Mouse (Mus musculus) hindbrain, embryonic 14.5 days (tissue): Measurements from ENCODE around the gene Dusp8. TPM values are rescaled to one million over a fixed set of nuclear protein-coding genes. Genes with fewer than 3 reads are reported as not detected.
"Not testable (repeated sequence)": the region's sequence is repeated elsewhere in the genome, so short reads cannot be mapped to it uniquely, and the experiment has no call there.

Experiments used
- ATAC-seq: fragments of 200-750 bp; cut with Nextera tagmentation; 2 replicates; pipeline ENCODE4 v1.8.0; 2017; ENCODE audit warnings: moderate number of reproducible peaks, mild to moderate bottlenecking, moderate TSS enrichment, moderate library complexity; ENCODE audit not compliant: low FRiP score
- DNase-seq: peaks from one replicate; pipeline ENCODE4 v3.0.0-alpha.2; 2015; ENCODE audit warnings: low spot score
- H3K27ac ChIP-seq: fragments of 300-500 bp; sonication (generic); 2 replicates; pipeline ENCODE4 v1.5.1; 2014; ENCODE audit warnings: mild to moderate bottlenecking, moderate library complexity
- H3K27me3 ChIP-seq: fragments of 300-500 bp; sonication (generic); 2 replicates; pipeline ENCODE4 v1.6.1; 2014; ENCODE audit warnings: mild to moderate bottlenecking, low read length, mixed read lengths; ENCODE audit not compliant: control insufficient read depth, insufficient read depth
- H3K36me3 ChIP-seq: fragments of 300-500 bp; sonication (generic); replicated peaks from 2 replicates; pipeline ENCODE4 v1.6.1; 2014; ENCODE audit not compliant: control insufficient read depth, insufficient read depth
- H3K4me1 ChIP-seq: fragments of 300-500 bp; sonication (generic); replicated peaks from 2 replicates; pipeline ENCODE4 v1.6.1; 2014; ENCODE audit warnings: antibody characterized with exemption, low read length, mixed read lengths; ENCODE audit not compliant: control insufficient read depth, insufficient read depth
- H3K4me2 ChIP-seq: fragments of 300-500 bp; sonication (generic); replicated peaks from 2 replicates; pipeline ENCODE4 v1.6.1; 2014; ENCODE audit warnings: mild to moderate bottlenecking, moderate library complexity
- H3K4me3 ChIP-seq: fragments of 300-500 bp; sonication (generic); replicated peaks from 2 replicates; pipeline ENCODE4 v1.5.1; 2014; ENCODE audit warnings: mild to moderate bottlenecking, low read length
- H3K9ac ChIP-seq: fragments of 300-500 bp; sonication (generic); 2 replicates; pipeline ENCODE4 v1.6.1; 2014
- H3K9me3 ChIP-seq: fragments of 300-500 bp; sonication (generic); 2 replicates; pipeline ENCODE4 v1.6.1; 2016; ENCODE audit warnings: low read length; ENCODE audit not compliant: control insufficient read depth
- WGBS: fragments of 180-500 bp; shearing (Covaris S2); extraction: QIAGEN DNeasy Blood & Tissue Kit; methylation state at CpG from one replicate; pipeline ENCODE4 v1.1.7; 2014; 5-methylcytosine and 5-hydroxymethylcytosine counted together
- polyA plus RNA-seq: library from polyadenylated mRNA; unstranded; fragments of >200 nt; fragmentation: Nextera tagmentation; extraction: Ambion mirVana; gene quantifications from 2 replicates; pipeline ENCODE4 v1.2.1, GENCODE M21; 2014

Dusp8 gene
- 133 and 142 TPM in 2 replicates for polyA plus RNA-seq

DNA sequence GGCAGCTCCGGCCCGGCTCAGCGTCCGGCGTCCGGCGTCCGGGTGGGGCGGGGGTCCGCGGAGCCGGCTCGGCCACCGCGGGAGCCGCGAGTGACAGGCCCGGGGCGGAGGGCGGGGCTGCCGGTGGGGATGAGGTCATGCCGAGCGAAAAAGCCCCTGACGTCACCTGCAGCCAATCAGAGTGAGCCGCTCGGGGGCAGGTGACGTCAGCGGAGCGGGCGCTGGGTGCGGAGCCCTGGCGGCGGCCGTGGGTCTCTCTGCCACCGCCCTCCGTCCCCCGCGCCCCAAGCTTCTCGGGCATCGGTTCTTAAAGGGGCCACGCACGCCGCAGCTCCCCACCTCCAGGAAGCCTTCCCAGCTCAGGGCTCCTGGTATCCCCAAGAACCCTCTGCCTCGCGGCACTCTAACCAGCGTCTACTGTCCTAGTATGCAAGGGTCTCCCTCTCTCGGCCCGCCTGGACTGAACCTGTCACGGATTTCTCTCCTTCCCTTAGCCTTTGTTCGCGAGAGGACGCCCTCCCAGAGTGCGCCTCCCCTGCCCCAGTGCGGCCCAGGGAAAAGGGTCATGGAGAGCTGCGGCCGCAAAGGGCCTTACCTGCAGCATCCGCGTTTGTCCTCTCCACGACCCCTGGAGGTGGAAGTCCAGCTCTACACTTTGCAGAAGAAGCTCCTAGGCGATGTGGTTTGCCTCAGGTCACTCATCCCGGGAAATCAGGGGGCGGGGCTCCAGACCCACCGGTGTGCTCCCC is at the start of gene Dusp8:
Gene Dusp8, minus strand, starts transcription at position 661 of the 749 bp plus-strand sequence.
- H3K9ac ChIP-seq = peak within 1 kb of the TSS; percentile 99
- no peaks in the 10 kb centered on the region for H3K36me3 ChIP-seq
- WGBS = 1% methylated on average over 44 of the region's 63 CpGs
- DNase-seq (peak; percentile 94), ATAC-seq (peak; percentile 82)
- H3K27me3 ChIP-seq = peaks cover 6% of the 10 kb centered on the region; the same call in 1 of the 2 replicates
- peak within 1 kb of the TSS; percentile 92 for H3K4me3 ChIP-seq
- H3K27ac ChIP-seq = peak within 1 kb of the TSS; percentile 97
- H3K4me1 ChIP-seq = peaks cover 45% of the 10 kb centered on the region
- H3K4me2 ChIP-seq = peak within 1 kb of the TSS; percentile 72
- no peaks in the 10 kb centered on the region for H3K9me3 ChIP-seq

- ATAC-seq (no peak), DNase-seq (no peak)
- no peak within 1 kb of the TSS for H3K9ac ChIP-seq
Measured at GRCm38 (mm10) chr7:142144507-142144906, 48.9 kb upstream of the Dusp8 start, which contains the start of gene Gm45337. TSS of gene Gm45337 (minus strand) at chr7:142144607.

GRCm38 (mm10) chr7:142143506-142144010 is 47.9 kb upstream of the Dusp8 start:
- not testable (repeated sequence) for H3K9me3 ChIP-seq, H3K27ac ChIP-seq, ATAC-seq, H3K27me3 ChIP-seq, DNase-seq, H3K4me2 ChIP-seq, H3K36me3 ChIP-seq, H3K4me3 ChIP-seq, H3K4me1 ChIP-seq, H3K9ac ChIP-seq
- 57% methylated on average over 1 of the region's 1 CpGs for WGBS

More at GRCm38 (mm10) chr7:142144507-142144906, 48.9 kb upstream of the Dusp8 start, which contains the start of gene Gm45337:
- H3K27me3 ChIP-seq = no peaks in the 10 kb centered on the region
- H3K4me2 ChIP-seq = no peak within 1 kb of the TSS
- WGBS = 73% methylated on average over 1 of the region's 1 CpGs
- H3K9me3 ChIP-seq = no peaks in the 10 kb centered on the region
- H3K4me1 ChIP-seq = no peaks in the 10 kb centered on the region
- H3K27ac ChIP-seq = no peak within 1 kb of the TSS
- no peak within 1 kb of the TSS for H3K4me3 ChIP-seq
- no peaks in the 10 kb centered on the region for H3K36me3 ChIP-seq

DNA sequence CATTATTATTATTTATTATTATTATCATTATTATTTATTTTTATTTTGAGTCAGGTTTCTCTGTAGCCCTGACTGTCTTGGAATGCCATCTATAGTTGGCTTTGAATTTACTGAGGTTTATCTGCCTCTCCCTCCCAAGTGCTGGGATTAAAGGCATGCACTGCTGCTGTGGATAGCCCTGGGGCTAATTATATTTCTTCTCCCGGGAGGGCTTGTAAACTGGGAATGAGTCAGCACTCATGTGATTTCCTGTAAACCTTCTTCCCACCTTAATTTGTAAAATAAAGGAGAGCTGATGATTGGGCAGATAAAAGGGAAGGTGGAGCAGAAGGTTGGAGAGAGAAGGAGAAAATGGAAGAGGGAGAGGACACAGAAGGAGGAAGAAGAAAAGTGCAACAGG is 45.1 kb upstream of the Dusp8 start:
- Histone ChIP-seq H3K27me3 (no peaks in the 10 kb centered on the region), H3K27ac (no peak overlapping the region), H3K4me3 (no peak overlapping the region), H3K9ac (no peak overlapping the region), H3K9me3 (no peaks in the 10 kb centered on the region), H3K4me2 (no peak overlapping the region), H3K4me1 (no peaks in the 10 kb centered on the region), H3K36me3 (no peaks in the 10 kb centered on the region)
- ATAC-seq (no peak), DNase-seq (no peak)
- WGBS = 62% methylated on average over 1 of the region's 1 CpGs

DNA sequence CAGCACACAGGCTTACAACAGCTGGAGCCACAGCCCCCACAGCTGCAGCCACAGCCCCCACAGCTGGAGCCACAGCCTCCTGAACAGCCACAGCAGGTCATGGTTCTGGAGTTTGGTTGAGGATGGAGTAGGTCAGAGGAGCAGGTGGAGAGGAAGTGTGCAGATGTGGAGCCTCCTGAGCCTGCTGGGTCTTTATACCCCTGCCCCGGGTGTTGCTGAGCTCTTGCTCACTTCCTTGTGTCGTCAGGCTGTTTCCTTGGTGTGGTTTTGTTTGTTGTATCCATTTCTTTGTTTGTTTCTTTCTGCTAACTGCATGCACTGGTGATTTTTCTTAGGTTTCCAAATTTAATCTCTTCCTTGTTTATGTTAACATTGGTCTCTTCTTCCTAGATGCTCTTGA is 40.3 kb upstream of the Dusp8 start, which contains the start of gene Gm39115:
Gene Gm39115, minus strand, starts transcription at position 101 of the 400 bp plus-strand sequence.
- H3K27me3 ChIP-seq, H3K27ac ChIP-seq, H3K36me3 ChIP-seq, H3K4me2 ChIP-seq, H3K9me3 ChIP-seq, DNase-seq, ATAC-seq, H3K4me1 ChIP-seq, H3K9ac ChIP-seq, H3K4me3 ChIP-seq: not testable (repeated sequence)
- 43% methylated on average over 2 of the region's 2 CpGs for WGBS

- Histone ChIP-seq H3K9ac (no peak overlapping the region), H3K27ac (no peak overlapping the region), H3K4me1 (no peaks in the 10 kb centered on the region), H3K4me3 (no peak overlapping the region), H3K9me3 (no peaks in the 10 kb centered on the region), H3K4me2 (no peak overlapping the region), H3K27me3 (no peaks in the 10 kb centered on the region), H3K36me3 (no peaks in the 10 kb centered on the region)
- WGBS = 59% methylated on average over 4 of the region's 4 CpGs
- peak; percentile 40 for DNase-seq
- no peak for ATAC-seq
Measured at GRCm38 (mm10) chr7:142134206-142134995, 38.8 kb upstream of the Dusp8 start.

DNA sequence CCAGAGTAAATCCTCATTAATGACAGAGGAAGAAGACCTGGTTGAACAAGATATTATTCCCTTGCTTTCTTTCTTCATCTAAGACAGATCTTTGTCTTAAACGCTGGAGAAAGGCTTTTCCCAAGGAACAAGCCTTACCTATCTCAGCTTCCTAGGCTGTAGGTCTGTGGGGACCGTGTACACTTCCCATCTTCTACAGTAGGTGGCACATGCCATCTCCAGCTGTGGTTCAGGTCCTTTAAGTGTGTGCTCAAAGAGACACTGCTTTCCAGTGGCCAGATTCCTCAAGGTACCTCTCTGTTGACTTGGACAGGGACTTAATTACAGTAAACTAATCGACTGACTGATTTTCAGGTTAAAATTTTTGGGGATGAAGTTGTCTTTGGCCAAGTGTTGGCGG is 33.2 kb upstream of the Dusp8 start:
- ATAC-seq (no peak), DNase-seq (no peak)
- no peaks in the 10 kb centered on the region for H3K4me1 ChIP-seq
- no peaks in the 10 kb centered on the region for H3K36me3 ChIP-seq
- H3K4me2 ChIP-seq = no peak overlapping the region
- H3K27me3 ChIP-seq = no peaks in the 10 kb centered on the region
- 67% methylated on average over 4 of the region's 4 CpGs for WGBS
- H3K9me3 ChIP-seq = no peaks in the 10 kb centered on the region
- no peak overlapping the region for H3K4me3 ChIP-seq
- H3K27ac ChIP-seq = no peak overlapping the region
- no peak overlapping the region for H3K9ac ChIP-seq

DNA sequence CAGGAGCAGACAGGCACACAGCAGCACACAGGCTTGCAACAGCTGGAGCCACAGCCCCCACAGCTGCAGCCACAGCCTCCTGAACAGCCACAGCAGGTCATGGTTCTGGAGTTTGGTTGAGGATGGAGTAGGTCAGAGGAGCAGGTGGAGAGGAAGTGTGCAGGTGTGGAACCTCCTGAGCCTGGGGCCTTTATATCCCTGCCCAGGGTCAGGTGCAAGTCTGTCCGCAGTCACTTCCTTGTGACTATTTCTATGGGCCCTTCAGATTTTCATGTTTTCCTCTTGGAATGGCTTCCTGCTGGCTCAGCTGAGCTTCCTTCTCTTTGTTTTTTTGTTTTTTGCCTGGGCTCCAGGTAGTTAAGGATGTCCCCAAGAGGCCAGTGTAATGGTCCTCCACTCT is 25.0 kb upstream of the Dusp8 start, which contains the start of gene Gm45618:
Gene Gm45618, minus strand, starts transcription at position 101 of the 400 bp plus-strand sequence.
- H3K36me3 ChIP-seq, H3K4me1 ChIP-seq, H3K4me3 ChIP-seq, H3K9me3 ChIP-seq, DNase-seq, H3K4me2 ChIP-seq, H3K27ac ChIP-seq, H3K27me3 ChIP-seq, H3K9ac ChIP-seq, ATAC-seq: not testable (repeated sequence)
- 83% methylated on average over 1 of the region's 1 CpGs for WGBS

DNA sequence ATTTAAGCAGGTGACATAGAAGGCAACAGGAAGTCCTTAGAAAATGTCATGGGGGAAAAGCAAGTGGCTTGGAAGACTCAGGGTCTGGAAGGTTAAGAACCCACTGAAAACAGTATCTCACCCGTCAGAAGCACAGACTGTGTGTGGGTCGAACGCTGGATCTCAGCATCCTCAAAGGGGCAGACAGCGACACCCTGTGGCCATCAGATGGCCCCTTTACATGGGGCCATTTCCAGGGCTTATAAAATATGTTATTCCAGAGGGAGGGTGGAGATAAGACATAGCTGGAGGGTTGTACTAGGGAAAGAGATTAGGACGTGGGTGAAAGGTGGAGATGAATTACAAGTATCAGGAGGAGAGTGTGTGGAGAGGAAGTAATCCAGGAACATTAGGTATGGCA is 24.0 kb upstream of the Dusp8 start:
- Histone ChIP-seq H3K4me3 (no peak overlapping the region), H3K4me2 (no peak overlapping the region), H3K27ac (no peak overlapping the region), H3K4me1 (no peaks in the 10 kb centered on the region), H3K9me3 (no peaks in the 10 kb centered on the region), H3K9ac (no peak overlapping the region), H3K36me3 (no peaks in the 10 kb centered on the region), H3K27me3 (no peaks in the 10 kb centered on the region)
- WGBS = 23% methylated on average over 5 of the region's 5 CpGs
- ATAC-seq = no peak
- DNase-seq = no peak
